Mouse (Mus musculus): ENCODE data around the gene 1700001K19Rik. TPM values are rescaled to one million over a fixed set of nuclear protein-coding genes. Genes with fewer than 3 reads are reported as not detected.
"Not testable (repeated sequence)": the region's sequence is repeated elsewhere in the genome, so short reads cannot be mapped to it uniquely, and the experiment has no call there.

Gene 1700001K19Rik
- not detected in 2 replicates for polyA plus RNA-seq (2016; fragmentation: Nextera tagmentation; extraction: Ambion mirVana)

DNA sequence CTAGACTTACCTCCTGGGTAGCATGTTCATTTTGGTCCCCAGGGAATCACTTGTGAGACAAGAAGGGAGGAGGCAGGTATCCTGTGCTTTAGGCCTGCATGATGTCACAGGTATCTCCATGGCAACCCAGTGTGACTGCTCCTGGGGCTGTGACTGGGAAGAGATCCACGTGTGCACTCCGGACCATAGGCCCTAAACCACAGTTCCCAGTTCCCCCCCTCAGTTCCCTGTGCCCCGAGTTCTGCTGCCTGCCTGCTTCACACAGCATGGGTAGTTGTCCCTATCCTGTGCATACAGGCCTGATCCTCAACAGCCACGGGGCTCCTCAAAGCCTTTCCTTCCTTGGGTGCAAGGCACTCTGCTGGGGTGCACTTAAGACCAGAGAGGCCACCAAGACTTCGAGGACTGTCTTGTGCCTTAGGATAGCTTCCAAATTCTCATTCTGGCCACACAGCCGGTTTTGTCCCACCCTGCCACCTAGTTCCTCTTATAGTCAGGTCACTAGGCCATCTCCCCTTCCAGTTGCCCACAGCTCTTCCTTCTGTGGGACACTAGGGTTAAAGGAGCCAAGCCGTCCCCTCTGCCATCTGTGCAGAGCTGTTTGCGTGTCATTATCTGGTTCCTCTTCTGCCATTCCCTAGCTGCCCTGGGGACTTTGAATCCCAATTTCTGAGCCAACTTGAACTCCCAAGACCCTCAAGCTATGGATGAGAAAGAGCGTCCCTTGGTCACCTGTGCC lies at the start of gene 1700001K19Rik:
Gene 1700001K19Rik, minus strand, starts transcription at position 59 of the 739 bp plus-strand sequence.
- no peak within 1 kb of the TSS for H3K4me3 ChIP-seq
- H3K9me3 ChIP-seq (replicated peaks): no peaks in the 10 kb centered on the region
- H3K4me1 ChIP-seq: peaks cover 19% of the 10 kb centered on the region
- no peak for ATAC-seq
- H3K27me3 ChIP-seq (replicated peaks): no peaks in the 10 kb centered on the region
- H3K4me2 ChIP-seq: no peak within 1 kb of the TSS
- no peak within 1 kb of the TSS for H3K9ac ChIP-seq
- no peak within 1 kb of the TSS for H3K27ac ChIP-seq
- 56% methylated on average over 9 of the region's 9 CpGs for WGBS (ENCODE audit: insufficient replicate concordance)
- peaks cover 24% of the 10 kb centered on the region for H3K36me3 ChIP-seq

- no peak for ATAC-seq
- Histone ChIP-seq H3K4me3 (no peak overlapping the region), H3K4me1 (peaks cover 8% of the 10 kb centered on the region), H3K36me3 (no peaks in the 10 kb centered on the region), H3K9ac (no peak overlapping the region), H3K9me3 (replicated peaks) (no peaks in the 10 kb centered on the region), H3K4me2 (no peak overlapping the region), H3K27me3 (replicated peaks) (peaks cover 49% of the 10 kb centered on the region), H3K27ac (no peak overlapping the region)
- 44% methylated on average over 1 of the region's 1 CpGs for WGBS (ENCODE audit: insufficient replicate concordance)
Measured at GRCm38 (mm10) chr12:110726428-110726827, 44.0 kb upstream of the 1700001K19Rik start.

DNA sequence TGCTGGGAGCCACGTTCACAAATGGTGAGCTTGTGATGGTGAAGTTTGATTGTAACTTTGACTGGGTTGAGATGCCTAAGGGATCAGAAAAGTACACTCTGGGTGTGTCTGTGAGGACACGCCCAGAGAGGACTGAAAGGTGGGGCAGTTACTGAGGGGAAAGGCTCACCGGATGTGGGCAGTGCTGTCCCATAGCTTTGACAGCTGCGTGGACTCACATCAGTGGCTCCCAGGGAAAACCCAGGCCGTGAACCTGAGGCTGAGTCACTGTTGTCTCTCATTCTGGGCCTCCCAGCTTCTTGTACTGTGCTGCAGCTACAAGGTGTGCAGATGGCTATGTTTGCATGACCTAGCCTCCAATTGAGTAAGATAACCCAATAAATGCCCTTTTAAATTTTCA lies 43.1 kb upstream of the 1700001K19Rik start:
- WGBS (ENCODE audit: insufficient replicate concordance): 55% methylated on average over 5 of the region's 5 CpGs
- Histone ChIP-seq H3K27me3 (replicated peaks) (peaks cover 59% of the 10 kb centered on the region), H3K4me3 (no peak overlapping the region), H3K27ac (no peak overlapping the region), H3K4me1 (peaks cover 8% of the 10 kb centered on the region), H3K9me3 (replicated peaks) (no peaks in the 10 kb centered on the region), H3K9ac (no peak overlapping the region), H3K36me3 (no peaks in the 10 kb centered on the region), H3K4me2 (no peak overlapping the region)
- ATAC-seq: no peak

DNA sequence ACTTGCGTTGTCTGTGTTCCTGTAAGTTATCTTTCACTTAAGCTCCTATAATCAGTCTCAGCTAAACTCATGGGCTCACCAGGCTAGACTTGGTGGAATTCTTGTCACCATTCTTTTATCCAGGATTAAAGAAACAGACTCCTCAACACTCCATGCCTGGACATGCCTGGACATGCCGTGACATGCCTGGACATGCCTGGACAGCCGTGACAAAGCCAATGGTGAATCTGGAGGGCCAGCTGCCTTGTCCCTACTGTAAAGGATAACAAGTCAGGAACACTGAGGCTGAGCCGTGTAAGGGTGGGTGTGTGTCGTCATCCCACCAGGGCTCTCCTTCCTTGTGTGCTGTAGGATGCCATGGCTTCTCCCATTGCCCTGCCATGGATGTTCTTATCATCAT lies 42.6 kb upstream of the 1700001K19Rik start:
- no peak overlapping the region for H3K27ac ChIP-seq
- no peaks in the 10 kb centered on the region for H3K36me3 ChIP-seq
- no peak overlapping the region for H3K9ac ChIP-seq
- H3K4me1 ChIP-seq: peaks cover 8% of the 10 kb centered on the region
- H3K9me3 ChIP-seq (replicated peaks): no peaks in the 10 kb centered on the region
- H3K27me3 ChIP-seq (replicated peaks): peaks cover 59% of the 10 kb centered on the region
- 78% methylated on average over 5 of the region's 5 CpGs for WGBS (ENCODE audit: insufficient replicate concordance)
- no peak overlapping the region for H3K4me2 ChIP-seq
- ATAC-seq: no peak
- no peak overlapping the region for H3K4me3 ChIP-seq

- 36% methylated on average over 5 of the region's 5 CpGs for WGBS (ENCODE audit: insufficient replicate concordance)
- H3K27ac ChIP-seq: no peak overlapping the region
- no peaks in the 10 kb centered on the region for H3K36me3 ChIP-seq
- H3K9ac ChIP-seq: no peak overlapping the region
- H3K27me3 ChIP-seq (replicated peaks): peaks cover 36% of the 10 kb centered on the region
- H3K4me2 ChIP-seq: no peak overlapping the region
- H3K4me1 ChIP-seq: no peaks in the 10 kb centered on the region
- ATAC-seq: no peak
- H3K4me3 ChIP-seq: no peak overlapping the region
- no peaks in the 10 kb centered on the region for H3K9me3 ChIP-seq (replicated peaks)
Measured at GRCm38 (mm10) chr12:110716004-110716403, 33.6 kb upstream of the 1700001K19Rik start.

- Histone ChIP-seq H3K4me1 (no peaks in the 10 kb centered on the region), H3K4me3 (no peak overlapping the region), H3K9ac (no peak overlapping the region), H3K27ac (no peak overlapping the region), H3K27me3 (replicated peaks) (peaks cover 18% of the 10 kb centered on the region), H3K4me2 (no peak overlapping the region), H3K9me3 (replicated peaks) (no peaks in the 10 kb centered on the region), H3K36me3 (no peaks in the 10 kb centered on the region)
- no peak for ATAC-seq
- 34% methylated on average over 6 of the region's 6 CpGs for WGBS (ENCODE audit: insufficient replicate concordance)
Measured at GRCm38 (mm10) chr12:110714215-110714614, 31.8 kb upstream of the 1700001K19Rik start.

- H3K4me1 ChIP-seq: no peaks in the 10 kb centered on the region
- no peaks in the 10 kb centered on the region for H3K36me3 ChIP-seq
- H3K4me3 ChIP-seq: no peak overlapping the region
- H3K9me3 ChIP-seq (replicated peaks): no peaks in the 10 kb centered on the region
- ATAC-seq: no peak
- H3K4me2 ChIP-seq: no peak overlapping the region
- H3K9ac ChIP-seq: no peak overlapping the region
- no peak overlapping the region for H3K27ac ChIP-seq
- 89% methylated on average over 6 of the region's 6 CpGs for WGBS (ENCODE audit: insufficient replicate concordance)
- H3K27me3 ChIP-seq (replicated peaks): peaks cover 14% of the 10 kb centered on the region
Measured at GRCm38 (mm10) chr12:110713784-110714183, 31.4 kb upstream of the 1700001K19Rik start.

- no peak overlapping the region for H3K4me2 ChIP-seq
- no peaks in the 10 kb centered on the region for H3K36me3 ChIP-seq
- H3K4me3 ChIP-seq: no peak overlapping the region
- H3K9me3 ChIP-seq (replicated peaks): no peaks in the 10 kb centered on the region
- no peak for ATAC-seq
- no peak overlapping the region for H3K9ac ChIP-seq
- H3K27ac ChIP-seq: no peak overlapping the region
- 0 out of 2 replicates have a peak, but pooled peaks cover 3% of the 10 kb centered on the region for H3K27me3 ChIP-seq (replicated peaks)
- peaks cover 13% of the 10 kb centered on the region for H3K4me1 ChIP-seq
- WGBS (ENCODE audit: insufficient replicate concordance): 57% methylated on average over 5 of the region's 5 CpGs
Measured at GRCm38 (mm10) chr12:110711270-110711669, 28.9 kb upstream of the 1700001K19Rik start.

DNA sequence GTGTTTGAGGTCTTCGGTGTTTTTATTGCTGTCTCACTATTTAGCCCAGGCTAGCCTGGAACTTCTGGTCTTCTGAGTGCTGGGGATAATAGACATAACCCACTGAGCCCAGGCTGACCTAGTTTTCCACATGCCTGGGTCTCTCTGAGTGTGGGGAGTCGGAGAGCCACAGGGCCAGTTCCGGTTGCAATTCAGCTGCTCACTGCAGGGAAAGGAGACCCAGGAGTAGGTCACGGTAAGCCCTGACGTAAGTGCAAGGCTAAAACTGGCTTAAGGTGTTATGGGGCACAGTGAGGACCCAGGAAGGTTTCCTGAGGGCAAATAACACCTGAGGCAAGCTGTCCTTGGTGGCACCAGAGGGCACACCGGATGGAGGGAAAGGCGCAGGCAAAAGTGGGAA lies 25.0 kb upstream of the 1700001K19Rik start:
- Histone ChIP-seq H3K4me3 (peak overlapping the region; percentile 56; the same call in 1 of the 2 replicates), H3K9ac (no peak overlapping the region), H3K4me1 (peaks cover 28% of the 10 kb centered on the region), H3K36me3 (no peaks in the 10 kb centered on the region), H3K4me2 (peak overlapping the region; percentile 72), H3K27me3 (replicated peaks) (no peaks in the 10 kb centered on the region), H3K9me3 (replicated peaks) (no peaks in the 10 kb centered on the region), H3K27ac (no peak overlapping the region)
- 86% methylated on average over 7 of the region's 7 CpGs for WGBS (ENCODE audit: insufficient replicate concordance)
- ATAC-seq: no peak

GRCm38 (mm10) chr12:110706337-110707231 lies 24.2 kb upstream of the 1700001K19Rik start:
- H3K27me3 ChIP-seq (replicated peaks): no peaks in the 10 kb centered on the region
- no peaks in the 10 kb centered on the region for H3K9me3 ChIP-seq (replicated peaks)
- H3K27ac ChIP-seq: peak overlapping the region; percentile 71
- peak overlapping the region; percentile 72 for H3K4me2 ChIP-seq
- no peaks in the 10 kb centered on the region for H3K36me3 ChIP-seq
- peak overlapping the region; percentile 56 for H3K4me3 ChIP-seq
- ATAC-seq: peak; percentile 77
- H3K4me1 ChIP-seq: peaks cover 37% of the 10 kb centered on the region
- 2% methylated on average over 27 of the region's 27 CpGs for WGBS (ENCODE audit: insufficient replicate concordance)
- H3K9ac ChIP-seq: peak overlapping the region; percentile 66

- H3K9me3 ChIP-seq (replicated peaks); H3K4me2 ChIP-seq: not testable (repeated sequence)
Measured at GRCm38 (mm10) chr12:110705419-110705818, 23.0 kb upstream of the 1700001K19Rik start.

GRCm38 (mm10) chr12:110703682-110704081 lies 21.3 kb upstream of the 1700001K19Rik start:
- Histone ChIP-seq H3K4me2 (no peak overlapping the region), H3K27ac (no peak overlapping the region), H3K36me3 (no peaks in the 10 kb centered on the region), H3K9me3 (replicated peaks) (no peaks in the 10 kb centered on the region), H3K27me3 (replicated peaks) (no peaks in the 10 kb centered on the region), H3K9ac (no peak overlapping the region), H3K4me3 (no peak overlapping the region), H3K4me1 (peaks cover 66% of the 10 kb centered on the region)
- ATAC-seq: no peak
- 60% methylated on average over 7 of the region's 7 CpGs for WGBS (ENCODE audit: insufficient replicate concordance)

More at GRCm38 (mm10) chr12:110705419-110705818, 23.0 kb upstream of the 1700001K19Rik start:
- H3K4me3 ChIP-seq; H3K9ac ChIP-seq; ATAC-seq; H3K27me3 ChIP-seq (replicated peaks); H3K36me3 ChIP-seq; H3K27ac ChIP-seq: not testable (repeated sequence)
- WGBS (ENCODE audit: insufficient replicate concordance): 64% methylated on average over 4 of the region's 4 CpGs
- peaks cover 49% of the 10 kb centered on the region for H3K4me1 ChIP-seq

Data from liver, embryonic 12.5 days (tissue).